Mouse (Mus musculus): ENCODE measurements at regions not wholly inside any gene's neighbourhood (a gene's known extent, or its start where the extent isn't known, plus 50 kb on each side); places are given as distances from the start of the nearest gene placed in this dataset.

DNA sequence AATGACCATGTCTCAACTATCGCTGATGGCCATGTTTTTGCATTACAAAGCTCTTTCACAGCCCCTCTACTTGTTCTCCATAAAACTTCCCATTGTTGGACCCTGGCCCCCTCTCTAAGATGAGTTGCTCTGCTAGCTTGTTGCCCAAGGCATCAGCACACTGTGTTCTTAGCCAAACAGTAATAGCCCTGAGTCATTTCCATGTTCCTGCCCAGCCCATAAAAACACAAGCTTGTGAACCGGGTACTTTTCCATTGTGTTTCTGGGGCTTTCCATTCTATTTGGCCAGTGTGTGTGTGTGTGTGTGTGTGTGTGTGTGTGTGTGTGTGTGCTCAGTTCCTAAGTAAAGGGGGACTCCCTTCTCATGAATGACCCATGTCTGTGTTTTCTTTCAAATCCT is 248.2 kb downstream of the Mat2b start:
- no peak overlapping the region for H3K27ac ChIP-seq (ENCODE audit: insufficient read depth, low read depth, low read length)
- H3K27me3 ChIP-seq (replicated peaks; ENCODE audit: control insufficient read depth, insufficient read depth, low read length) = no peaks in the 10 kb centered on the region
- H3K36me3 ChIP-seq (ENCODE audit: control insufficient read depth, insufficient read depth, low read length) = no peaks in the 10 kb centered on the region
- H3K4me1 ChIP-seq (ENCODE audit: control insufficient read depth, insufficient read depth, low read length) = no peaks in the 10 kb centered on the region
- no peak overlapping the region for H3K4me3 ChIP-seq (ENCODE audit: insufficient read depth, low read depth, low read length)
- no peak for TF ChIP-seq POLR2A (IDR thresholded peaks at IDR 0.05; ENCODE audit: low read depth, low read length)
- no peak for TF ChIP-seq CTCF (conservative IDR thresholded peaks at IDR 0.05; ENCODE audit: insufficient read depth, insufficient read length, low read depth, low read length)
- no peak for DNase-seq
- 73% methylated on average over 2 of the region's 2 CpGs for WGBS

DNA sequence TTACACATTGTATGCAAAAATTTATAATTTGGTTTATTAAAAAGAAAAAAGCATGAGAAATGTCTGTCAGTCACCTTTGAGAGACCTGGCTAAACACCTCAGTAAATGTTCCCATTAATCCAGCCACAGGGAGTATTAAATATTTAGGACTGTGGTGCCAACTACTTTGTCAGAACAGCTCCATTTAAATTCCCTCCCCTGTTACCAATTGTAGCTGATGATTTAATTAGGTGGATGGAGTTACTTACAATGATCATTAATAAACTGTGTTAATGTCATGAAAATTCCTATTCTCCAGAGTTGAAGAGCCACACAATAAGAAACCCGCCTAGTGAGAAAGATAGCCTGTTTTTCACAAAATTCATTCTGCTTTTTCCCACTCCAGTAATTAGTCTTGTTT is 261.0 kb downstream of the Mat2b start:
- H3K36me3 ChIP-seq (ENCODE audit: control insufficient read depth, insufficient read depth, low read length) = no peaks in the 10 kb centered on the region
- no peak for TF ChIP-seq POLR2A (IDR thresholded peaks at IDR 0.05; ENCODE audit: low read depth, low read length)
- no peak for TF ChIP-seq CTCF (conservative IDR thresholded peaks at IDR 0.05; ENCODE audit: insufficient read depth, insufficient read length, low read depth, low read length)
- WGBS = 98% methylated on average over 1 of the region's 1 CpGs
- H3K4me1 ChIP-seq (ENCODE audit: control insufficient read depth, insufficient read depth, low read length) = no peaks in the 10 kb centered on the region
- H3K4me3 ChIP-seq (ENCODE audit: insufficient read depth, low read depth, low read length) = no peak overlapping the region
- no peak overlapping the region for H3K27ac ChIP-seq (ENCODE audit: insufficient read depth, low read depth, low read length)
- H3K27me3 ChIP-seq (replicated peaks; ENCODE audit: control insufficient read depth, insufficient read depth, low read length) = no peaks in the 10 kb centered on the region
- no peak for DNase-seq

DNA sequence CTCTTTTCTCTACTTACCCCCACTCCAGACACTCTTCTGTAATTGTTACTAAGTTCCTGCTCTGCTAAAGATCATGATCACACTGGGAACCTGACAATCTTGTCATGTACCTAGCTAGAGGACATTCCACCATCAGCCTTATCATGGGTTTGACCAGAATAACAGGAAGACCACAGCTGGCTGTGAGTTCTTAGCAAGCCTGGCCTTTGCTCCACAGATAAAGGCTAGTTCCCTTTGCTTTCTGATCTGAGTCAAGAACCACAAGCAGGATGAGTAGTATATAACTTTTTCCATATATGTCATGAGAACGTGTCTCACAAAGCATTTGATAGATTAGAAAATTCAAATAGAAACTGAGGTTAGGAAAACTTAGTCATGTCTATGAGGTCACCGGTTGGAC is 266.1 kb downstream of the Mat2b start:
- TF ChIP-seq CTCF (conservative IDR thresholded peaks at IDR 0.05; ENCODE audit: insufficient read depth, insufficient read length, low read depth, low read length) (no peak), POLR2A (IDR thresholded peaks at IDR 0.05; ENCODE audit: low read depth, low read length) (no peak)
- Histone ChIP-seq H3K27me3 (replicated peaks; ENCODE audit: control insufficient read depth, insufficient read depth, low read length) (no peaks in the 10 kb centered on the region), H3K4me1 (ENCODE audit: control insufficient read depth, insufficient read depth, low read length) (no peaks in the 10 kb centered on the region), H3K4me3 (ENCODE audit: insufficient read depth, low read depth, low read length) (no peak overlapping the region), H3K36me3 (ENCODE audit: control insufficient read depth, insufficient read depth, low read length) (no peaks in the 10 kb centered on the region), H3K27ac (ENCODE audit: insufficient read depth, low read depth, low read length) (no peak overlapping the region)
- DNase-seq = no peak
- WGBS = 90% methylated on average over 2 of the region's 2 CpGs

- Histone ChIP-seq H3K36me3 (ENCODE audit: control insufficient read depth, insufficient read depth, low read length) (no peaks in the 10 kb centered on the region), H3K4me3 (ENCODE audit: insufficient read depth, low read depth, low read length) (no peak overlapping the region), H3K4me1 (ENCODE audit: control insufficient read depth, insufficient read depth, low read length) (no peaks in the 10 kb centered on the region), H3K27ac (ENCODE audit: insufficient read depth, low read depth, low read length) (no peak overlapping the region), H3K27me3 (replicated peaks; ENCODE audit: control insufficient read depth, insufficient read depth, low read length) (no peaks in the 10 kb centered on the region)
- 67% methylated on average over 3 of the region's 3 CpGs for WGBS
- no peak for TF ChIP-seq POLR2A (IDR thresholded peaks at IDR 0.05; ENCODE audit: low read depth, low read length)
- TF ChIP-seq CTCF (conservative IDR thresholded peaks at IDR 0.05; ENCODE audit: insufficient read depth, insufficient read length, low read depth, low read length) = no peak
- no peak for DNase-seq
Measured at GRCm38 (mm10) chr11:40424316-40424715, 270.7 kb downstream of the Mat2b start.

DNA sequence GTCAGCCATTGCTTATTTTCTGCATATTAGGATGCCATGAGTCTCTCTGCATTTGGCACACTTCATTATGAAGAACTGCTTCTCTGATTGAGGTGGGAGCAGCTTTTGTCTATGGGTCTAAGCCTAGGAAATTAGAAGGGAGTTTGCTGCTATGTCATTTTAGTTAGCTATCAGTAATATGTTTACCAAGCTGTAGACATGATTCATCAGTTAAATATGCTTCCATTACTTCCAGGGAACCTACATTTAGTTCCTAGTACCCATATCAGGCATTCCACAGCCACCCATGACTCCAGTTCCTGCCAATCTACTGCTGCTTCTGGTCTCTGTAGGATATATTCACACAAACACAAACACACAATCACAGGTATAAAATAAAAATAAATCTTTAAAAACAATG is 287.4 kb downstream of the Mat2b start:
- Histone ChIP-seq H3K27ac (ENCODE audit: insufficient read depth, low read depth, low read length) (no peak overlapping the region), H3K4me3 (ENCODE audit: insufficient read depth, low read depth, low read length) (no peak overlapping the region), H3K4me1 (ENCODE audit: control insufficient read depth, insufficient read depth, low read length) (no peaks in the 10 kb centered on the region), H3K27me3 (replicated peaks; ENCODE audit: control insufficient read depth, insufficient read depth, low read length) (no peaks in the 10 kb centered on the region), H3K36me3 (ENCODE audit: control insufficient read depth, insufficient read depth, low read length) (no peaks in the 10 kb centered on the region)
- TF ChIP-seq POLR2A (IDR thresholded peaks at IDR 0.05; ENCODE audit: low read depth, low read length) (no peak), CTCF (conservative IDR thresholded peaks at IDR 0.05; ENCODE audit: insufficient read depth, insufficient read length, low read depth, low read length) (no peak)
- DNase-seq = no peak

GRCm38 (mm10) chr11:40402249-40402648 is 292.8 kb downstream of the Mat2b start:
- 50% methylated on average over 1 of the region's 1 CpGs for WGBS
- no peak for DNase-seq
- H3K36me3 ChIP-seq (ENCODE audit: control insufficient read depth, insufficient read depth, low read length) = no peaks in the 10 kb centered on the region

GRCm38 (mm10) chr11:40397453-40398104 is 297.4 kb downstream of the Mat2b start:
- DNase-seq = no peak
- WGBS = 72% methylated on average over 9 of the region's 9 CpGs
- H3K27ac ChIP-seq (ENCODE audit: insufficient read depth, low read depth, low read length) = no peak overlapping the region
- TF ChIP-seq CTCF (conservative IDR thresholded peaks at IDR 0.05; ENCODE audit: insufficient read depth, insufficient read length, low read depth, low read length) = no peak
- TF ChIP-seq POLR2A (IDR thresholded peaks at IDR 0.05; ENCODE audit: low read depth, low read length) = no peak
- H3K27me3 ChIP-seq (replicated peaks; ENCODE audit: control insufficient read depth, insufficient read depth, low read length) = no peaks in the 10 kb centered on the region
- no peaks in the 10 kb centered on the region for H3K4me1 ChIP-seq (ENCODE audit: control insufficient read depth, insufficient read depth, low read length)
- H3K4me3 ChIP-seq (ENCODE audit: insufficient read depth, low read depth, low read length) = no peak overlapping the region
- no peaks in the 10 kb centered on the region for H3K36me3 ChIP-seq (ENCODE audit: control insufficient read depth, insufficient read depth, low read length)

More at GRCm38 (mm10) chr11:40402249-40402648, 292.8 kb downstream of the Mat2b start:
- TF ChIP-seq CTCF (conservative IDR thresholded peaks at IDR 0.05; ENCODE audit: insufficient read depth, insufficient read length, low read depth, low read length) = no peak
- TF ChIP-seq POLR2A (IDR thresholded peaks at IDR 0.05; ENCODE audit: low read depth, low read length) = no peak
- Histone ChIP-seq H3K4me1 (ENCODE audit: control insufficient read depth, insufficient read depth, low read length) (no peaks in the 10 kb centered on the region), H3K27ac (ENCODE audit: insufficient read depth, low read depth, low read length) (no peak overlapping the region), H3K27me3 (replicated peaks; ENCODE audit: control insufficient read depth, insufficient read depth, low read length) (no peaks in the 10 kb centered on the region), H3K4me3 (ENCODE audit: insufficient read depth, low read depth, low read length) (no peak overlapping the region)
